Mouse (Mus musculus): ENCODE measurements around the gene Rxylt1. TPM values are rescaled to one million over a fixed set of nuclear protein-coding genes. Genes with fewer than 3 reads are reported as not detected.
A peak's percentile ranks its signal among the peaks of the same experiment; 100 is the strongest.

Gene Rxylt1
- total RNA-seq (2021), result 10 to 100 TPM; 33.1 to 39.2 TPM

DNA sequence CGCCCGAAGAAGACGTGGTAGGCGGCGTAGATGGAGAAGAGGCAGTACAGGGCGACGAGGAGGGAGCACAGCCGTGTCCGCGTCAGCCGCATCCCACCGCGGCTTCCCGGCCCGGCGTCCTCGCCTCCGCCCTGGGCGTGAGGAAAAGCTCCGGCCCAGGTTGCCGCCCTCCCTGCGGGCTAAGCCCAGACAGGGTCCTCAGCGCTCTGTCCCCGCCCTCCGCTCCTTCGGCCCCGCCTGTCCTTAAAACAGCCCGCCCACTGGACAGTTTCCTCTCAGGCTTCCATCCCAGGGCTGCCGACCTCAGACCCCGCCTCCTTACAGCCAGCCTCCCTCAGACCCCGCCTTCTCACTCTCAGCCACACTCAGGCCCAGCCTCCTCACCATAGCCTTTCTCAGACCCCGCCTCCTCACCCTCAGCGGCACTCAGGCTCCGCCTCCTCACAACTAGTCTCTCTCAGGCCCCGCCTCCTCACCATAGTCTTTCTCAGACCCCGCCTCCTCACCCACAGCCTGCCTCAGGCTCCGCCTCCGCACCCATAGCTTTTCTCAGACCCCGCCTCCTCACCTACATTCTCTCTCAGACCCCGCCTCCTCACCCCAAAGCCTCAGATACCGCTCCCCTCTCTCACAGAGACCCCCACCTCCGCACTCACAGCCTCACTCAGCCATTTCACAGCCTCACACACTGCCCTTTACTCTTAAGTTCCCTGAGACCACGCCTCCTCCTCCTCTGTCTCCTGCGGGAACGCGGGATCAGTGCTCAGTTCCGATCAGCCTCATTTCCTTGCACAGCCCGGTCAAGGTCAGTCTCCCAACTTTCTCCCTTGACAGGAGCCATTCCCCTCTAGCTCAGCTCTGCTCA is at the start of gene Rxylt1:
Rxylt1 (minus strand) TSS at position 392 of the 865 bp plus-strand sequence.
- intact Hi-C loops (cut with DNase I), result loop anchor here (10.0 kb wide), 2 partner anchors 578 to 978 kb away; partner anchors contain the start of genes Mon2 and Ppm1h
- DNase-seq, result peak; percentile 94

DNA sequence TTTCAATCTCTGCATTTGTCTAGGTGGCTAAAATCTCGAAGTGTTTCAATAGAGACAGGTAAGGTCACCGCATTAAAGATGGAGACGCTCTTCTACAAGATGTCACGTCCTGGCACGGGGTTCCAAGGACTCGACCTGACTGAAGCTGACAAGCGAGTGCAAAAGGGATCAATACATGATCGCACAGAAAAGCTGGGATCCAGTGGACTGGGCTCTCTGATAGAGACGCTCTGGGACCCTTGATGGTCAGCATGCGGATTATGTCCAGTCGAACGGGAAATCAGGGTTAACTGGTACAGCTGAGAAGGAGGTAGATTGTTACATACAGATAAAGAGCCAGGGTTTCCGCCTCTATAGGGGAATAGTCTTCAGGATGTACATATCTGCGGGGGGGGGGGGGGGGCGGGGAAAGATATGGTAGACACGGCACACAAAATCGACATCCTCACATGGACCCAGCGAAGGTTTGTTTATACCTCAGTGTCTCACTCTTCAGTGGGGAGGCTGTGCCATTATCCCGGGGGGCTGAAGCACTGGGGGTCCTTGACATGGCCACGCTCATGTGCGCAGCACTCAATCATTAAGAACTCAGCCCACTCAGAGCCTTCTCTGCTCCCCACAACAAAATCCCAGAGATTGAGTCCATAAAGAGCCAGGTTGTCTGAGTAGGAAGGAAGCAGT is 24.3 kb upstream of the Rxylt1 start:
- DNase-seq, result no peak
- intact Hi-C loops (cut with DNase I), result no loop called here

DNA sequence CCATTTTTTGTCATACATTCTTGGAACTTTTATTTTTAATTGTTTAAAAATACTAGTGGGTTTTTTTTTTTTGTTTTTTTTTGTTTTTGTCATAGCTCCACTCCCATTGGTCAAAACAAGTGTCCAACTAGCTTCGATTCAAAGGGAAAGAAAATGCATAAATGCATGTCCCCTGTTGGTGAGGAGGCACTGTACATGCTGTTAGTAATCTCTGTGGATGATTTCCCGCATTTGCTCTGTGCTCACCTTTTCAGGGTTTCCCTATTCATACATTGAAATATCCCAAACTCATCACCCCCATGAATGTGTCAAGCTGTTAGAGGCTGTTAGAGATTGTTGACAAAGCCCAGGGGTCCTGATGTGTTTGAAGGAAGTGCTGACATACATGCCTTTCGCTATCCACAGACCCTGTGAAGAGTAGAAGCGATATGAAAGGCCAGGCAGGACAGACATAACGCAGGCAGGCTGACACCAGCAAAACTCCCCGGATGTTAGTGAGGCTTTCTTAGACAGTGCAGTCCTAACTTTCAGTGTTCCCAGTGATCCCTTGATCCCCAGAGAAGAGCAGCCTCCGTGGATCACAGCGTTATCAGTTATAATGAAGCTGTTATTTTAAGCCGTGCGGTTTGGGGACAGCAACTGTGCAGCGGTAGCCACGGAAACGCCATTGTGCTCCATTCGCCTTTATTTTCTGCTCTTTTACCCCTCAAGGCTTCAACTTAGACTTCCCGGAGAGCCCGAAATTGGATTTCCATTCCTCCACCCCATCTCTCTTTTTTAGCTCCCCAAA is 23.5 kb upstream of the Rxylt1 start:
- no peak for DNase-seq
- intact Hi-C loops (cut with DNase I), result no loop called here

DNA sequence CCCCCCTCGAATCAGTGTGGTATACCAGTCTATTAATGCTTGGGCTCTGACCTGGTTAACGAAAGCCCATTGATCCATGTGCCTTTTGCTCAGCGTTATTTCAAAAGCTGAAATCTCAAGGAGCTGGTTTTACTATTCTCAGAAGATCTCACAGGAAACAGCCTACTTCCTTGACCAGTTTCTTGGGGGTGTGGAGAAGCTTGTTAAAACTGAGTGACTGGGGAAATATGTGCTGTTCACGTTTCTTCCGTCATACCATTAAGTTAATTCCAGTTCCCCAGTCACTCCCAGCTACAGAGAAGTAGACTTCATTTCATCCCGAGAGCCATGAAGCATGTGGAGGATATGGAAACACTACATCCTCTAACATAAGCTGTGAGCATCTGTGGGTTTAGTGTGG is 22.3 kb upstream of the Rxylt1 start:
- intact Hi-C loops (cut with DNase I), result no loop called here
- DNase-seq, result no peak

DNA sequence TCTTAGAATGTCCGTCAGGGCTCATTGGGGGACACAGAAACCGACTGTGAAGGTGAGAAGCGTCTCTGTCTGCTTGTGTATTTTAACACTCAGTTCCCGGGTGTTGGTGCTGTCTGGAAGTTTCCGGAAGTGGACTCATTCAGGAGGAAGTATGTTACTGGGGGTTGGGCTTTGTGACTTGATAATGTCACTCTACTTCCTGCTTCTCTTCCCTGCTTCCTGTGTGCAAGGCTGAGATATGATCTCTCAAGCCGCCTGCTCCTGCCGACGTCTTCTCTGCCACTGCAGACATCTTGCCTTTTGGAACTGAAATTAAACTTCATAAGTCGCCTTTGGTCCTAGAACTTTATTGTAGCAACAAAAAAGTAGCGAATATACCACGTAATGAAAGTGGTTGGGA is 19.5 kb upstream of the Rxylt1 start:
- no peak for DNase-seq
- intact Hi-C loops (cut with DNase I), result no loop called here

DNA sequence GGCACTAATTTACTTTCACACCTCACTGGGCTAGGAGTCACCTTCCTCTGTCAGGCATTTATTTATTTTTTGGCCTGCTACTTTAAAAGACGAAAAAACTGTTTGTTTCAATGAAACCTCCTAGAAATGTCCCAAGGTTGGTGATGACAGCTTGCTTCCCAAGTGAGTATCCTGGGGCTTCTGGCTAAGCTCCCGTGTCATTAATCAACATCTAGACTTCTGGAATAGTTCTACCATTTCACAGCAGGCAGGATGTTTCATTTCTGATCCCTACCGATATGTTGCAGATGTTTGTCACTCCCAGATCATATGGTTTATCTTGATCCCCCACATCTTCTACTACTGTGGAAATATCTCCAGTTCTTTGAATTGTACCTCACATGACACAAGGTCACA is 9.5 kb upstream of the Rxylt1 start:
- intact Hi-C loops (cut with DNase I), result loop anchor here (5.0 kb wide), 1 partner anchor 421 kb away; no protein-coding TSS in a partner anchor
- DNase-seq, result no peak

DNA sequence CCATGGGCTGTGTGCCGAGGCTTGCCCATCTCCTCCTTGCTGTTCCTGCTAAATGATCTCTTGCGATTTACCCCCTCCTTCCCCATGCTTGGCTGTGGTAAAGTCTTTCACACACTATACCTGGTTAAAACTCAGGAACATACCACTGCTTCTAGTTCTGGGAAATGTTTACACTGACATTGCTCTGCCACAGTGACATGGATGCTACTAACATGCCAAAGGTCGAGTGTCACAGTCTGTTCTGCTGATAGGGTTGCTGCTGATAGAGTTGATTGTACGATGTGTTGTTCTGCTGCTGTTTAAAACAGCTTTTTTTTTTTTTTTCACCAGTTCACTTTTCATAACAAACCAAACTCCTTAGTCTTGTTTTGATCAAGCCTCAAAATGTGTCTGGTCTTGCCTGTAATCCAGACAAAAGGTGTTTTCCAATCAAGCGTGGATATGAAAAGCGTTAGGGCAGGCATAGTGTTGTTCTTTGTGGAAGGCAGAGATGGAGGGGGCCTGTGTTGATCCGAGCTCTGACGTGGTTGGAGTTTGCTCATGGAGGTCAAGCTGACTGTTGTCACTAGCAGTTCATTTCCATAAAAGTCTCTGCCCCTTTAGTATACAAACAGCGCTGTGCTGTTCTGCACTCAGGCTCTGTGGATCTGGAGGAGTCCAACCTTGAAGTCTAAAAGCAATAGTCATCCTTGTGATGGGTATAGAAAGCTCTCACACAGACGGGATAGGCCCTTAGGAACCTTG is 8.9 kb upstream of the Rxylt1 start:
- no peak for DNase-seq
- intact Hi-C loops (cut with DNase I), result loop anchor here (5.0 kb wide), 1 partner anchor 421 kb away; no protein-coding TSS in a partner anchor

DNA sequence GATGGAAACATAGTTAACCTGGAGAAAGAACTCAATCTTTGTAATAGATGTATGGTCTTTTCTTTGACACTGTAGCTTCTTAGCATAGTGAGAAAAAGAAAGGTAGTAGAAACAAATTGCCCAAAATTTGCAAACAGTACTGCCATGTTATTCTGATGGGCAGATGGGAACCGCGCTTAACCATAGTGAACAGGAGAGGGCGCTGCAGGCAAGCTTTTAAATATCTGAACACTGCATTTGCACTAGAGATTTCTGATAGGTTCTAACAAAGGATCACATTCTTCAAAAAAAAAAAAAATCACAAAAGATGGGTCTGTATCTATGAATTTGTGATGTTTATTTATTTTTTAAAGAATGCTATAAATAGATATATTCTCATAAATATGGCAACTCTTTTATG is 8.2 kb upstream of the Rxylt1 start:
- peak; percentile 39 to 63 for DNase-seq
- intact Hi-C loops (cut with DNase I), result loop anchor here (5.0 kb wide), 1 partner anchor 422 kb away; no protein-coding TSS in a partner anchor

DNA sequence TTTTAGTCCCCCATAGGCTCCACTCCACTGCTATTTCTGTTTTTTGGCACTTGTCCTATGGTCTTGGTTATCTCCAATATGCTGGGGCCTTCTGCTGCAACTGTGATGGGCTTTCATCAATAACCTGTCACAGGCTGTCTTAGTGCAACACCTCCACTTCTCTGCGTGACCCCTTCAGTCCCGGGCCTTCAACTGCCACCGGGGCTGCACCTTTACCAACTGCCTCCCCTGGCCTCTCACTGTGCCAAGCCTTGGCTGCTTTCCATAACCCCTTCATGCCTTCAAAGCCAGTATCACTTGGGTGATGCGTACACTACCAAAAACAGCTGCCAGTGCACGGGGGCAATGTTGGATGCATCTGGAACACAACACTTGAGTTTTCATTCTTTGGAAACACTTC is 5.5 kb upstream of the Rxylt1 start:
- intact Hi-C loops (cut with DNase I), result loop anchor here (5.0 kb wide), 1 partner anchor 345 kb away; the partner anchor contains the start of gene Avpr1a
- no peak for DNase-seq

DNA sequence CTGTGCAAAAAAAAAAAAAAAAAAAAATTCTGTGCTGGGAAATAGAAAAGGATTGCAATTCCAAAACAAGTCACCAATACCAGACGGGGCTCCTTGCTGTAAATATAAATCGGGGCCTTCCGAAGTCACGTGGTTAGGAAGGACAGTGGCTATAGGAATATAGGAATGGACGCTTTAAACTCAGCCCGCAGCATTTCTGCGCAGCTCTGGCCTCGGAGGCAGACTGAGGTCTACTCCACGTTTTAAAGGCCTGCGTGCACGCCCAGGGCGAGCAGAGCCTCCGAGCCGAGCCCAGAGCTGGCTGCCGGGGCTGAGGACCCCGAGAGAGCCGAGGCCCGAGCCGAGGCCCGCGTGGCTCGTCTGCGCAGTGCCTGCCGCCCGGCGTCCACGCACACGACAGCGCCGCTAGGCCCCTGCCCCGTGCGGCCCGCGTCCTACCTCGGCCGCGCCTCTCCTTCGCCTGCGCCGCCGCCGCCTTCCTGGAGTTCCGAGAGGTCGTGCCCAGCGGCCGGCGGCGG is 650 bp downstream of the Rxylt1 start:
- no peak for DNase-seq

DNA sequence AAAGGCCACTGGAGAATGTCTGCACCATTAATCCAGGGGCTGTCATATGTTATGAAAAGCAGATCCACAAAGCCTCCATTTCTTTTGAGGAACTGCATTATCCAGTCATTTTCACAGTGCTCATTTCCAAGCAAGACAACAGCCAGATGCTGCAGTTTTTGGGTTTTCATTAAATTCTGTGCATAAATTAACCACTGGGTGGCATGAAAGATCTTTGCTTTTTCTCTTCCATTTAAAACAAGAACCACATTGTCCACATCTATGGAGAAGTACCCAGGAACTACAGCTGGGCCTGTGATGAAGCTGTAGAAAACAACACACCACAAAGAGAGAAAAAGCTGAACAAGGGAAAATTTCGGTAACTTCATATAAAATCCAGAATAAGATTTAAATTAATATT is 6.7 kb downstream of the Rxylt1 start:
- no peak for DNase-seq

More for the DNA sequence above, 650 bp downstream of the Rxylt1 start:
- intact Hi-C loops (cut with DNase I), result loop anchor here (10.0 kb wide), 2 partner anchors 578 to 978 kb away; partner anchors contain the start of genes Mon2 and Ppm1h

DNA sequence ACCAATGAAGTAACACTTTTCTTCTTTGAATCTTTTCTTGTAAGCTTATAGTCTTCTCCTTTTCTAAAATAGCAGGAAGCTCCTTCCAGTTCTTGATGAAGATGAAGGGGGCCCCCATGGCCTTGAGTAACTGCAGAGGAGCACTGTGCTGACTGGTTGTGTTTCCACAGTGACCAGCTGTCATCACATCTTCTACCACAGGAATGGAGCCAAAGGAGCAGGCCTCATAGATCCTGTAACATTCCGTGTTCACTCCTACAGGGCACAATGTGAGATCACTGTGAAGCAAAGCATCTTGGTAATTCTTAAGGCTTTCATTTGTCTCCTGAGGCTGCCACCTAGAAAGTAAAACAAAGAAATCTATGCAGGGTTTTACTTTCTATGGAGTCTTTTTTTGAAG is 15.8 kb downstream of the Rxylt1 start:
- no peak for DNase-seq
- intact Hi-C loops (cut with DNase I), result no loop called here

More for the DNA sequence above, 6.7 kb downstream of the Rxylt1 start:
- intact Hi-C loops (cut with DNase I), result loop anchor here (10.0 kb wide), 2 partner anchors 584 to 984 kb away; partner anchors contain the start of genes Mon2 and Ppm1h

DNA sequence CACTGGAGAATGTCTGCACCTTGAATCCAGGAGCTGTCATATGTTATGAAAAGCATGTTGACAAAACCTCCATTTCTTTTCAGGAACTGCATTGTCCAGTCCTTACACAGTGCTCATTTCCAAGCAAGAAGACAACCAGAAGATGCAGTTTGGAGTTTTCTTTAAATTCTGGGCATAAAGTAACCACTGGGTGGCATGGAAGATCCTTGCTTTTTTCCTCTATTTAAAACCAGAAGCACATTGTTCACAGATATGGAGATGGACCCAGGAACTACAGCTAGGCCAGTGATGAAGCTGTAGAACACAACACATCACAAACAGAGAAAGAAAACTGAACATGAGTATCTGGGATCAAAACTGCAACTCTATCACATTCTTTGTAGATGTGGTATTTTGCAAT is 28.0 kb downstream of the Rxylt1 start:
- intact Hi-C loops (cut with DNase I), result no loop called here
- no peak for DNase-seq

DNA sequence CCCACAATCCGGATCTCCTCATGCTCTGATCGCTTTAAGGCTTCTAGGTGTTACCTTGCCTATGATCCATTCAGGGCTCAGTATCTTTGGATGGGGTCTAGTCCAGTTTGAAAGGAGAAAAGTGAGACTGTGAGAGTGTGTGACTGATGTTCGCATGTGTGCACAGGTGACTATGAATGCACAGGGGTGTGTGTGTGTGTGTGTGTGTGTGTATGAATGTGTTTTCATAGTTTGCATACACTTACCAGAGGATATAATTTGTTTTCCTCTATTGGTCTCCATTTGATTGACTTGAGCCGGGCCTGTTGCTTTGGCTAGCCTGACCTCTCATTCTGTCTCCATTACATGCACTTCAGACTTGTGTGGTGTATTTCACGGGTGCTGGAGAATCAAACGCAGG is 41.3 kb downstream of the Rxylt1 start:
- intact Hi-C loops (cut with DNase I), result loop anchor here (1.0 kb wide), 1 partner anchor 12 kb away; no protein-coding TSS in a partner anchor
- no peak for DNase-seq

DNA sequence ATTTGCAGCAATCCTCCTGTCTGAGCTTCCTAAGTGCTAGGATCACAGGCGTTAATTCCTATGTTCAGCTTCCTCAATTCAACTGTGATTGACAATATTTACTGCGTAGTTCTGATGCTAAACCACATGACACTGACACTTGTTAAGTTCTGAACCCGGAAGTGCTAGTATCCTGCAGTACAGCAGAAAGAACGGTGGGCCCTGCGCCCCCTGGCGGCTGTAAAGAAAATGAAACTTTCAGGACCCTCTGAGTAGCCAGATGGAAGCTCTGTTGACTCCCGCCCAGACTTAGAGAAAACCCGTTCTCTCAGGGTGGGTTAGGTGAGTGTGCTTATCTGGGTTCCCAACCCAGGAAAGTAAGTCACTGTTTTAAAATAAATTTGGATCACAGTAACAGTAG is 42.6 kb downstream of the Rxylt1 start:
- DNase-seq, result peak; percentile 45 to 66
- intact Hi-C loops (cut with DNase I), result loop anchor here (1.0 to 5.0 kb wide), 3 partner anchors 297 to 412 kb away; partner anchors contain the start of gene D930020B18Rik

DNA sequence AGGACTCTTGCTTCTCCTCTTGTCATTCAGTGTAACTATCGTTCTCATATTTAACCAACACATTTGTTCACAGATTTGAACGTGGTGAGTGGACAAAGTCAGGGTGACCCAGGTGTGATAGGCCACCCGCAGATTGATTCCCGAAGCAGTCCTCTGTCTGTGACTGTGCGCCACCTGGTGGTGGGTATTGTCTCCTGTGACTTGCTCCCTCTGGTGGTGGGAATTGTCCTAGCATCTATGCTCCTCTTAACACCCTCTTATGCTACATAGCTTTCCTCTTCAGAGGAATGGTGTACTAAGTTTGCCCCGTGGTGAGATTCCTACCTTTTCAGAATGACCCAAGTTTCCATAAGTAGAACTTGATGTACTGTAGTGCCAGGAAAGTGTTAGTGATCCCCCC is 45.3 kb downstream of the Rxylt1 start:
- intact Hi-C loops (cut with DNase I), result loop anchor here (1.0 to 5.0 kb wide), 5 partner anchors 219 to 410 kb away; partner anchors contain the start of gene D930020B18Rik

DNA sequence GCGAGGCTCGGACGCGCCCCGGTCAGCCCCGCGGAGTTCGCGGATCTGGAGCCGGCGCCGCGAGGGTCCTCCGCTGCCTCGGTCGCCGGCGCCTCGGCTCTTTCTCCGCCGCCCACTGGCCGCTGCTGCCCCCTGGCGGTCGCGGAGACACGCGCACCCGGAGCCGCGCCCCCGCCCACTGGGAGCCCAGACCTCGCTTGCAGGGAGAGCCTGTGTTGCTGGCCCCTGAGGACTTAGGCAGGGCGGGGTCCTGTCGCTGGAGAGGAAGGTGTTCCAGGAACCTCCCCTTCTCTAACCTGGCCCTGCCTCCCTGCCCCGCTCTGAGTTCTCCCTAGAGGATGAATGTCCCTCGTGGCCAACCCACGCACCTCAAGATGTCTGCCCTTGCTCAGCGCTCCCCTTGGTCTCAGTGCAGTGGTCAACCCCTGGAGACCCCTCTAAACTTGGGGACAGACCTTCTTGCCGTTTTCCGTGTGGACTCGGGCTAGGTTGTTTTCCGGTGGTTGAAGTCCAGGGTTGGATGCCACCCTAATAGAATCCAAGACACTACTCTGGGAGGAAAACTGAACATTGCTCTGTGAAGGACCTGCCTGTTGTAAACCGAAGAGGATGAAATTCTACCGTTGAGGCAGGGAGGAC is 49.3 kb downstream of the Rxylt1 start:
- DNase-seq, result peak; percentile 90 to 95
- intact Hi-C loops (cut with DNase I), result loop anchor here (2.0 to 5.0 kb wide), 3 partner anchors 39 to 141 kb away; no protein-coding TSS in a partner anchor

More for the DNA sequence above, 45.3 kb downstream of the Rxylt1 start:
- peak; percentile 90 to 93 for DNase-seq

DNA sequence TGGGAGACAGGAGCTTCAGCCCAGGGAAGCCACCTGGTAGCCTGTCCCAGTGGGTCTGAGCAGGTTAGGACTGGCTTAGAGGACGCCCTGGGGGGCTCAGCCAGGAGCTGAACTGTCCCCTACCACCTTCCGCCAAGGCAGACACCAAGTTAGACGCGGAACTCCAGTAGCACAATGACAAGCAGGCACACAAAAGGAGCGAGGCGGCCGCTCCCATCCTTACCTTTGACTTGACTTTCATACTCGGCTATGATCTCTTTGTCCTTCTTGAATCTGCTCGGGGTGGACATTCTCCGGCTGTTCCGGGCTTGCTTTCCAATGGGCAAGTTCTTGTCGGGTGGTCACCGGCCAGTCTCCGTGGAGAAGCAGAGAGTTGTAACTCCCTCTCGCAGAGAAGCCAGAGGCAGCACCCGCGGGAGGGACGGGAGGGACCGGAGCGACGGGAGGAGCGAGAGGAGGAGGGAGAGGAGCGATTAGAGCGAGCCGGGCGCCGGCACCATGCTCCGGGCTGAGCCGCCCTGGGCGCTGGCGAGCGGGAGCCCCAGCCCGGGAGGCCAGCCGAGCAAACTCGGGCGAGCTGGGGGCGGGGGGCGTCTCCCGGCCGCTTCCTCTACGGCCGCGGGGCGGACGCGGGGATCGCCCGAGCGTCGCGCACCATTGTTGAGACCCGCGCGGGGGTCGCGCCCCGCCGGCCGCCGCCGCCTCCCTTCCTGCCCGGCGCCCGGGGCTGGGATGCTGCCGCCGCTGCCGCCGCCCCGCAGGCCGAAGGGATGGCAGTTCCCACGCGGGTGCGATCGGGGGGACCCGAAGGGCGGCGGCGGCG is 50.1 kb downstream of the Rxylt1 start, which contains the start of gene Srgap1:
Srgap1 (minus strand) TSS at position 412 of the 823 bp plus-strand sequence.
- DNase-seq, result peak; percentile 54 to 66
- intact Hi-C loops (cut with DNase I), result loop anchor here (2.0 to 5.0 kb wide), 3 partner anchors 38 to 140 kb away; no protein-coding TSS in a partner anchor
